ENCODE assay signal across 8 mouse cellular contexts in genomic region chr13:24799925-24800673, GRCm38 (mm10). TPM values are rescaled to one million over a fixed set of nuclear protein-coding genes. Genes with fewer than 3 reads are reported as not detected.
DNase-seq lines count a peak whose midpoint lies in the region; ATAC-seq and TF ChIP-seq lines count a peak whose summit lies in the region.

No protein-coding gene starts in this region.

- ATAC-seq in embryonic facial prominence, embryonic 14.5 days (ENCODE audit: low read depth) = peak; percentile 39
- no peak for ATAC-seq in heart, embryonic 13.5 days (ENCODE audit: extremely low read depth, insufficient number of reproducible peaks, low FRiP score, low TSS enrichment)
- ATAC-seq in lung, embryonic 16.5 days (ENCODE audit: low read depth) = peak; percentile 23

- TF ChIP-seq CTCF in olfactory bulb, adult 2 months (IDR thresholded peaks at IDR 0.05; ENCODE audit: insufficient read depth, low read depth, low read length) = no peak

- DNase-seq in CD8-positive naive resting alpha-beta T cell, adult 2 months (ENCODE audit: low read depth in 2 of 2, low spot score in 2 of 2) = peak; percentile 13 to 19
- DNase-seq in adrenal gland, postnatal 14 days = peak; percentile 75
- peak; percentile 42 for DNase-seq in embryonic facial prominence, embryonic 14.5 days (ENCODE audit: low spot score)
- peak; percentile 58 for DNase-seq in kidney, postnatal 10 days
- DNase-seq in thymus, postnatal 14 days = peak; percentile 52

- H3K36me3 ChIP-seq in embryonic facial prominence, embryonic 14.5 days (ENCODE audit: control insufficient read depth, insufficient read depth, low read length) = peaks cover 5% of the 10 kb centered on the region; the same call in 1 of the 2 replicates
- peaks cover 4% of the 10 kb centered on the region for H3K36me3 ChIP-seq in heart, embryonic 13.5 days
- peaks cover 3% of the 10 kb centered on the region; the same call in 1 of the 2 replicates for H3K36me3 ChIP-seq in lung, embryonic 16.5 days (ENCODE audit: control insufficient read depth, insufficient read depth, low read length)

- 0 out of 2 replicates have a peak, but pooled peaks have one; percentile 17 for TF ChIP-seq POLR2A in olfactory bulb, adult 2 months (IDR thresholded peaks at IDR 0.05; ENCODE audit: insufficient read depth, low read depth, low read length)

- under 1% methylated on average over 31 of the region's 31 CpGs for WGBS in embryonic facial prominence, embryonic 14.5 days
- under 1% methylated on average over 31 of the region's 31 CpGs for WGBS in heart, embryonic 13.5 days
- under 1% methylated on average over 31 of the region's 31 CpGs for WGBS in lung, embryonic 16.5 days
- WGBS in olfactory bulb, adult 2 months = 1% methylated on average over 31 of the region's 31 CpGs

- no peaks in the 10 kb centered on the region for H3K27me3 ChIP-seq in embryonic facial prominence, embryonic 14.5 days (replicated peaks; ENCODE audit: control insufficient read depth, insufficient read depth, low read length)
- H3K27me3 ChIP-seq in heart, embryonic 13.5 days (replicated peaks) = no peaks in the 10 kb centered on the region
- H3K27me3 ChIP-seq in lung, embryonic 16.5 days (ENCODE audit: control insufficient read depth, insufficient read depth, low read depth, low read length) = no peaks in the 10 kb centered on the region

- peaks cover 18% of the 10 kb centered on the region for H3K4me1 ChIP-seq in embryonic facial prominence, embryonic 14.5 days (ENCODE audit: control insufficient read depth, insufficient read depth, low read length)
- peaks cover 23% of the 10 kb centered on the region for H3K4me1 ChIP-seq in heart, embryonic 13.5 days
- H3K4me1 ChIP-seq in lung, embryonic 16.5 days (replicated peaks; ENCODE audit: control insufficient read depth, insufficient read depth, low read length) = peaks cover 6% of the 10 kb centered on the region
- H3K4me1 ChIP-seq in olfactory bulb, adult 2 months (ENCODE audit: control insufficient read depth, insufficient read depth, low read length) = no peaks in the 10 kb centered on the region

- H3K9me3 ChIP-seq in embryonic facial prominence, embryonic 14.5 days (ENCODE audit: control insufficient read depth, low read length) = no peaks in the 10 kb centered on the region
- no peaks in the 10 kb centered on the region for H3K9me3 ChIP-seq in heart, embryonic 13.5 days
- no peaks in the 10 kb centered on the region for H3K9me3 ChIP-seq in lung, embryonic 16.5 days (ENCODE audit: control insufficient read depth, low read length)

- peak overlapping the region; percentile 97 for H3K9ac ChIP-seq in embryonic facial prominence, embryonic 14.5 days (ENCODE audit: low read depth, low read length)
- peak overlapping the region; percentile 83 for H3K9ac ChIP-seq in heart, embryonic 13.5 days
- peak overlapping the region; percentile 77 for H3K9ac ChIP-seq in lung, embryonic 16.5 days (ENCODE audit: low read length)

- H3K4me2 ChIP-seq in embryonic facial prominence, embryonic 14.5 days (ENCODE audit: low read depth, low read length) = peak overlapping the region; percentile 86
- peak overlapping the region; percentile 98 for H3K4me2 ChIP-seq in heart, embryonic 13.5 days
- H3K4me2 ChIP-seq in lung, embryonic 16.5 days (ENCODE audit: low read depth, low read length) = peak overlapping the region; percentile 89

- H3K4me3 ChIP-seq in embryonic facial prominence, embryonic 14.5 days (ENCODE audit: low read depth, low read length) = peak overlapping the region; percentile 87
- H3K4me3 ChIP-seq in heart, embryonic 13.5 days = peak overlapping the region; percentile 99
- peak overlapping the region; percentile 93 for H3K4me3 ChIP-seq in lung, embryonic 16.5 days (ENCODE audit: low read length)
- H3K4me3 ChIP-seq in olfactory bulb, adult 2 months (ENCODE audit: insufficient read depth, low read depth, low read length) = peak overlapping the region; percentile 69

- H3K27ac ChIP-seq in embryonic facial prominence, embryonic 14.5 days (replicated peaks; ENCODE audit: low read depth, low read length) = peak overlapping the region; percentile 90
- peak overlapping the region; percentile 94 for H3K27ac ChIP-seq in heart, embryonic 13.5 days (replicated peaks)
- peak overlapping the region; percentile 91 for H3K27ac ChIP-seq in lung, embryonic 16.5 days (ENCODE audit: low read length)
- H3K27ac ChIP-seq in olfactory bulb, adult 2 months (ENCODE audit: insufficient read depth, low read depth, low read length) = peak overlapping the region; percentile 81

RNA-seq across cellular contexts. Expression of gene BC005537, which starts 1.4 kb away (rescaled TPM):
- 168 and 171 TPM in 2 replicates for total RNA-seq in adrenal gland, postnatal 14 days (2021)
- polyA plus RNA-seq in embryonic facial prominence, embryonic 14.5 days (2014; fragmentation: Nextera tagmentation; extraction: Ambion mirVana) = 33.9 and 35.8 TPM in 2 replicates
- polyA plus RNA-seq in heart, embryonic 13.5 days (2015; fragmentation: Nextera tagmentation; extraction: Ambion mirVana) = 8.5 and 10.5 TPM in 2 replicates
- polyA plus RNA-seq in lung, embryonic 16.5 days (2015; fragmentation: Nextera tagmentation; extraction: Ambion mirVana) = 12.7 and 16.1 TPM in 2 replicates
- polyA plus RNA-seq in olfactory bulb, adult 2 months (2012; ENCODE audit: insufficient read depth, insufficient read length, low replicate concordance, missing spikeins) = 104 and 156 TPM in 2 replicates

RNA-seq across cellular contexts. Expression of gene Acot13, which starts 31.2 kb away (rescaled TPM):
- 135 and 157 TPM in 2 replicates for total RNA-seq in adrenal gland, postnatal 14 days (2021)
- polyA plus RNA-seq in embryonic facial prominence, embryonic 14.5 days (2014; fragmentation: Nextera tagmentation; extraction: Ambion mirVana) = 69.9 and 77.0 TPM in 2 replicates
- polyA plus RNA-seq in heart, embryonic 13.5 days (2015; fragmentation: Nextera tagmentation; extraction: Ambion mirVana) = 210 and 242 TPM in 2 replicates
- 68.7 and 74.2 TPM in 2 replicates for polyA plus RNA-seq in lung, embryonic 16.5 days (2015; fragmentation: Nextera tagmentation; extraction: Ambion mirVana)
- polyA plus RNA-seq in olfactory bulb, adult 2 months (2012; ENCODE audit: insufficient read depth, insufficient read length, low replicate concordance, missing spikeins) = not detected in 2 replicates

RNA-seq across cellular contexts. Expression of gene Tdp2, which starts 31.4 kb away (rescaled TPM):
- 24.3 and 26.0 TPM in 2 replicates for total RNA-seq in adrenal gland, postnatal 14 days (2021)
- 44.4 and 46.4 TPM in 2 replicates for polyA plus RNA-seq in embryonic facial prominence, embryonic 14.5 days (2014; fragmentation: Nextera tagmentation; extraction: Ambion mirVana)
- polyA plus RNA-seq in heart, embryonic 13.5 days (2015; fragmentation: Nextera tagmentation; extraction: Ambion mirVana) = 30.4 and 34.0 TPM in 2 replicates
- polyA plus RNA-seq in lung, embryonic 16.5 days (2015; fragmentation: Nextera tagmentation; extraction: Ambion mirVana) = 45.8 and 52.7 TPM in 2 replicates
- not detected in 2 replicates for polyA plus RNA-seq in olfactory bulb, adult 2 months (2012; ENCODE audit: insufficient read depth, insufficient read length, low replicate concordance, missing spikeins)

RNA-seq across cellular contexts. Expression of gene Gmnn, which starts 38.4 kb away (rescaled TPM):
- total RNA-seq in adrenal gland, postnatal 14 days (2021) = 19.3 and 21.8 TPM in 2 replicates
- polyA plus RNA-seq in embryonic facial prominence, embryonic 14.5 days (2014; fragmentation: Nextera tagmentation; extraction: Ambion mirVana) = 82.4 and 82.8 TPM in 2 replicates
- polyA plus RNA-seq in heart, embryonic 13.5 days (2015; fragmentation: Nextera tagmentation; extraction: Ambion mirVana) = 102 and 119 TPM in 2 replicates
- polyA plus RNA-seq in lung, embryonic 16.5 days (2015; fragmentation: Nextera tagmentation; extraction: Ambion mirVana) = 103 and 110 TPM in 2 replicates
- not detected in 2 replicates for polyA plus RNA-seq in olfactory bulb, adult 2 months (2012; ENCODE audit: insufficient read depth, insufficient read length, low replicate concordance, missing spikeins)

RNA-seq across cellular contexts. Expression of gene D130043K22Rik, which starts 44.8 kb away (rescaled TPM):
- 0.83 and 1.3 TPM in 2 replicates for total RNA-seq in adrenal gland, postnatal 14 days (2021)
- 1.1 and 1.6 TPM in 2 replicates for polyA plus RNA-seq in embryonic facial prominence, embryonic 14.5 days (2014; fragmentation: Nextera tagmentation; extraction: Ambion mirVana)
- 0.05 and 0.20 TPM in 2 replicates for polyA plus RNA-seq in heart, embryonic 13.5 days (2015; fragmentation: Nextera tagmentation; extraction: Ambion mirVana)
- polyA plus RNA-seq in lung, embryonic 16.5 days (2015; fragmentation: Nextera tagmentation; extraction: Ambion mirVana) = 0.20 and 0.21 TPM in 2 replicates
- not detected in 2 replicates for polyA plus RNA-seq in olfactory bulb, adult 2 months (2012; ENCODE audit: insufficient read depth, insufficient read length, low replicate concordance, missing spikeins)

Comparison
In these comparisons a context has a peak if more than half of its experiments do, and no peak if none do; other contexts are left out.
1. DNase-seq: peak in every context shown above with its lines; median percentile 75 in adrenal gland, postnatal 14 days; 58 in kidney, postnatal 10 days; 52 in thymus, postnatal 14 days; 42 in embryonic facial prominence, embryonic 14.5 days; 16 in CD8-positive naive resting alpha-beta T cell, adult 2 months.
2. RNA of gene Acot13, which starts 31.2 kb away (polyA plus RNA-seq): 210 to 242 TPM in heart, embryonic 13.5 days, 69.9 to 77.0 TPM in embryonic facial prominence, embryonic 14.5 days and 68.7 to 74.2 TPM in lung, embryonic 16.5 days; not detected in olfactory bulb, adult 2 months; every median in the first group is over 10 times any median in the second.
3. Peak in every context shown above with its lines, with median percentiles within 50 percentile points of each other: H3K27ac ChIP-seq, H3K4me2 ChIP-seq, H3K4me3 ChIP-seq and H3K9ac ChIP-seq.